Mouse (Mus musculus) hindbrain, postnatal 0 days (tissue): Measurements from ENCODE around the gene Tpst1. TPM values are rescaled to one million over a fixed set of nuclear protein-coding genes. Genes with fewer than 3 reads are reported as not detected.
A peak's percentile ranks its signal among the peaks of the same experiment; 100 is the strongest.

ENCODE experiments used
- ATAC-seq: fragments of 200-750 bp; cut with Nextera tagmentation; 2 replicates; pipeline ENCODE4 v1.8.0; 2017; ENCODE audit warnings: mild to moderate bottlenecking, moderate TSS enrichment, moderate library complexity
- DNase-seq: peaks from one replicate; pipeline ENCODE4 v3.0.0-alpha.2; 2015; ENCODE audit warnings: low spot score
- H3K27ac ChIP-seq: fragments of 300-500 bp; sonication (generic); 2 replicates; pipeline ENCODE4 v1.5.1; 2014; ENCODE audit warnings: mild to moderate bottlenecking
- H3K27me3 ChIP-seq: fragments of 300-500 bp; sonication (generic); 2 replicates; pipeline ENCODE4 v1.6.1; 2014; ENCODE audit warnings: low read length, mixed read lengths; ENCODE audit not compliant: insufficient read depth
- H3K36me3 ChIP-seq: fragments of 300-500 bp; sonication (generic); 2 replicates; pipeline ENCODE4 v1.6.1; 2014; ENCODE audit warnings: low read length, mixed read lengths; ENCODE audit not compliant: insufficient read depth
- H3K4me1 ChIP-seq: fragments of 300-500 bp; sonication (generic); 2 replicates; pipeline ENCODE4 v1.6.1; 2014; ENCODE audit warnings: antibody characterized with exemption, low read length, mixed read lengths; ENCODE audit not compliant: insufficient read depth
- H3K4me2 ChIP-seq: fragments of 300-500 bp; sonication (generic); 2 replicates; pipeline ENCODE4 v1.6.1; 2014; ENCODE audit warnings: low read depth, mild to moderate bottlenecking, low read length, moderate library complexity, mixed read lengths
- H3K4me3 ChIP-seq: fragments of 300-500 bp; sonication (generic); 2 replicates; pipeline ENCODE4 v1.5.1; 2014; ENCODE audit warnings: low read length
- H3K9ac ChIP-seq: fragments of 300-500 bp; sonication (generic); replicated peaks from 2 replicates; pipeline ENCODE4 v1.6.1; 2014; ENCODE audit warnings: mild to moderate bottlenecking, low read length, moderate library complexity, mixed read lengths
- H3K9me3 ChIP-seq: fragments of 300-500 bp; sonication (generic); 2 replicates; pipeline ENCODE4 v1.6.1; 2016; ENCODE audit warnings: low read length, mixed read lengths
- CTCF ChIP-seq: IDR thresholded peaks from 2 replicates; pipeline ENCODE4 v1.5.1; 2016; ENCODE audit warnings: antibody characterized with exemption, control low read depth, low read depth
- WGBS: fragments of 180-500 bp; shearing (Covaris S2); extraction: QIAGEN DNeasy Blood & Tissue Kit; methylation state at CpG from one replicate; pipeline ENCODE4 v1.1.7; 2014; 5-methylcytosine and 5-hydroxymethylcytosine counted together
- polyA plus RNA-seq: library from polyadenylated mRNA; unstranded; fragments of >200 nt; fragmentation: Nextera tagmentation; extraction: Ambion mirVana; gene quantifications from 2 replicates; pipeline ENCODE4 v1.2.1, GENCODE M21; 2015
- total RNA-seq: library from RNA; depleted of rRNA; stranded (reverse); fragments of >200 nt; gene quantifications from 2 replicates; pipeline ENCODE4 v1.2.3, GENCODE M21; 2014; rRNA removed

Tpst1 gene
- total RNA-seq, result 35.6 and 38.1 TPM in 2 replicates
- polyA plus RNA-seq, result 46.7 and 48.7 TPM in 2 replicates

GRCm38 (mm10) chr5:130073026-130073425 lies at the start of gene Tpst1:
Tpst1 (plus strand) TSS chr5:130073326.
- H3K27ac ChIP-seq, result no peak within 1 kb of the TSS

GRCm38 (mm10) chr5:130023767-130024539 lies 49.2 kb upstream of the Tpst1 start:
- DNase-seq (peak; percentile 92), ATAC-seq (peak; percentile 81)
- Histone ChIP-seq H3K4me2 (peak overlapping the region; percentile 94), H3K9ac (peak overlapping the region; percentile 55), H3K27ac (peak overlapping the region; percentile 85), H3K4me1 (no peaks in the 10 kb centered on the region), H3K4me3 (peak overlapping the region; percentile 59), H3K27me3 (no peaks in the 10 kb centered on the region), H3K9me3 (no peaks in the 10 kb centered on the region), H3K36me3 (no peaks in the 10 kb centered on the region)
- under 1% methylated on average over 32 of the region's 32 CpGs for WGBS
- peak; percentile 89 for TF ChIP-seq CTCF

More at GRCm38 (mm10) chr5:130073026-130073425, at the start of gene Tpst1:
- Histone ChIP-seq H3K9ac (no peak within 1 kb of the TSS), H3K36me3 (no peaks in the 10 kb centered on the region), H3K9me3 (no peaks in the 10 kb centered on the region), H3K27me3 (no peaks in the 10 kb centered on the region), H3K4me1 (no peaks in the 10 kb centered on the region), H3K4me2 (no peak within 1 kb of the TSS), H3K4me3 (no peak within 1 kb of the TSS)
- DNase-seq (no peak), ATAC-seq (no peak)
- WGBS, result 87% methylated on average over 6 of the region's 6 CpGs
- TF ChIP-seq CTCF, result no peak

DNA sequence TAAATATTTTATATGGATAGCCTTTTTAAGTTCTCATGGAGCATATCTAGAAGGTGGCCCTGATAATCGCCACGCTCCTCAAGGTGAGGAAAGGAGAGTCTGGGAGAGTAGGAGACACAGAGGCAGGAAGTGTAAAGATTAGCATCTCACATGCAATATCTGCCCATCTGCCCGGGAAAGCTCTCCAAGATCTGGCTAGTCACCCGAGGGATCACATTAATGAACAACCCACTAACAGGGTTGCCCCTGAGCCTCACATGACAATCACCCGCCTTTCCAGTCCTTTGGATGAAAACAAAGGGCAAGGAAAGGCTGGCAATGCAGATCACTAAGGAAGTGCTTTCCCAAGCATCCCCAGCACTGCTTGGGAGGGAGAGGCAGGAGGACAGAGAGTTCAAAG lies 46.0 kb upstream of the Tpst1 start:
- no peak overlapping the region for H3K4me3 ChIP-seq
- no peak for ATAC-seq
- H3K4me2 ChIP-seq, result no peak overlapping the region
- no peaks in the 10 kb centered on the region for H3K9me3 ChIP-seq
- H3K4me1 ChIP-seq, result peaks cover 6% of the 10 kb centered on the region; the same call in 1 of the 2 replicates
- TF ChIP-seq CTCF, result no peak
- WGBS, result 71% methylated on average over 5 of the region's 5 CpGs
- H3K27ac ChIP-seq, result no peak overlapping the region
- DNase-seq, result no peak
- no peaks in the 10 kb centered on the region for H3K27me3 ChIP-seq
- no peaks in the 10 kb centered on the region for H3K36me3 ChIP-seq
- H3K9ac ChIP-seq, result no peak overlapping the region

DNA sequence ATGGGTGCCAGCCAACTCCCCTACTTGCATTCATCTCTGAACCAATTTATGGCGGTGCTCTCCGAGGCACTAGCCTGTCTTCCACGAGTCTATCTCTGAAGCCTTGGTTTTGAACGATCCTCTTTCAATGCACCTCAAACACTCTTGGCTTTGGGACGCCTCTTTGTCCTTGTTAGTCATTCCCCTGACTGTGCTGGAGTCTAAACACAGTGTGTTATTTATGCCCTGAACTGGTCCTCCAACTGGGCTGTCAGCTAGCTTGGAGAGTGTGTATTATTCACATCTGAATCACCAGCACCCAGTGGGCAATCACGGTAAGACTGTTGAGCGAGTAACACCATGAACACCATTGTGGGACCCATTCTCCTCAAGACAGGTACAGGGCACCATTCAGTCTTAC lies 45.4 kb upstream of the Tpst1 start:
- Histone ChIP-seq H3K9me3 (no peaks in the 10 kb centered on the region), H3K36me3 (no peaks in the 10 kb centered on the region), H3K4me2 (no peak overlapping the region), H3K4me1 (peaks cover 6% of the 10 kb centered on the region; the same call in 1 of the 2 replicates), H3K27me3 (no peaks in the 10 kb centered on the region), H3K27ac (no peak overlapping the region), H3K4me3 (no peak overlapping the region), H3K9ac (no peak overlapping the region)
- 84% methylated on average over 7 of the region's 7 CpGs for WGBS
- TF ChIP-seq CTCF, result no peak
- DNase-seq (no peak), ATAC-seq (no peak)

- Histone ChIP-seq H3K36me3 (no peaks in the 10 kb centered on the region), H3K27me3 (no peaks in the 10 kb centered on the region), H3K9me3 (no peaks in the 10 kb centered on the region), H3K27ac (peak within 1 kb of the TSS; percentile 90), H3K4me2 (peak within 1 kb of the TSS; percentile 67), H3K4me1 (peaks cover 6% of the 10 kb centered on the region; the same call in 1 of the 2 replicates), H3K9ac (peak within 1 kb of the TSS; percentile 67), H3K4me3 (peak within 1 kb of the TSS; percentile 62)
- TF ChIP-seq CTCF, result no peak
- DNase-seq (peak; percentile 88), ATAC-seq (peak; percentile 89)
- WGBS, result 1% methylated on average over 51 of the region's 51 CpGs
These were observed 43.8 kb upstream of the Tpst1 start, which contains the start of the genes Asl and Crcp for GRCm38 (mm10) chr5:130029142-130029897. Asl (minus strand) TSS chr5:130029247. Crcp (plus strand) TSS chr5:130029290.

- ATAC-seq (no peak), DNase-seq (no peak)
- Histone ChIP-seq H3K4me2 (no peak overlapping the region), H3K27ac (no peak overlapping the region), H3K9me3 (no peaks in the 10 kb centered on the region), H3K9ac (no peak overlapping the region), H3K36me3 (peaks cover 12% of the 10 kb centered on the region), H3K4me1 (peaks cover 6% of the 10 kb centered on the region; the same call in 1 of the 2 replicates), H3K27me3 (no peaks in the 10 kb centered on the region), H3K4me3 (no peak overlapping the region)
- WGBS, result 89% methylated on average over 19 of the region's 19 CpGs
- TF ChIP-seq CTCF, result no peak
These were observed 41.4 kb upstream of the Tpst1 start for GRCm38 (mm10) chr5:130031410-130032390.
